15 mouse cellular contexts compared by ENCODE assay signal in genomic region chr1:60857351-60858220, GRCm38 (mm10). TPM values are rescaled to one million over a fixed set of nuclear protein-coding genes. Genes with fewer than 3 reads are reported as not detected.
DNase-seq lines count a peak whose midpoint lies in the region; ATAC-seq lines count a peak whose summit lies in the region.
"Had no signal": no experiment of that assay in that cellular context is flagged by ENCODE, and none has a peak within 500 bp of the region (broad histone marks: within the 10 kb centered on the region; RNA-seq: fewer than 3 reads in every experiment).

No protein-coding gene starts in this region.

- H3K4me2 ChIP-seq in midbrain, embryonic 11.5 days, result no peak overlapping the region
- H3K4me2 ChIP-seq in midbrain, embryonic 13.5 days (replicated peaks), result no peak overlapping the region
- H3K4me2 ChIP-seq: forebrain, embryonic 15.5 days; limb, embryonic 13.5 days had no signal

- peaks cover 2% of the 10 kb centered on the region for H3K4me1 ChIP-seq in midbrain, embryonic 11.5 days (ENCODE audit: control insufficient read depth, insufficient read depth, low read length)
- peaks cover 26% of the 10 kb centered on the region for H3K4me1 ChIP-seq in midbrain, embryonic 13.5 days (replicated peaks)
- peaks cover 18% of the 10 kb centered on the region for H3K4me1 ChIP-seq in brown adipose tissue, adult 24 weeks (ENCODE audit: control insufficient read depth, insufficient read depth, insufficient read length, low read length)

- peak; percentile 47 for DNase-seq in embryo, embryonic 10.5 days (ENCODE audit: low spot score)
- no peak for DNase-seq in embryo, embryonic 9.5 days (ENCODE audit: extremely low spot score)
- DNase-seq in midbrain, embryonic 11.5 days (ENCODE audit: low spot score, missing footprints), result peak; percentile 53
- peak; percentile 57 for DNase-seq in retina, embryonic 14.5 days (ENCODE audit: low spot score)
- no peak for DNase-seq in cerebellum, postnatal 25 days
- DNase-seq in ovary, adult 18-20 months (ENCODE audit: low spot score), result no peak
- DNase-seq: cerebellum, adult 2 months; right cerebral cortex, adult 18-20 months; thymus, postnatal 36 days had no signal

- H3K36me3 ChIP-seq in midbrain, embryonic 11.5 days (ENCODE audit: control insufficient read depth, insufficient read depth, low read length), result no peaks in the 10 kb centered on the region
- H3K36me3 ChIP-seq in midbrain, embryonic 13.5 days, result no peaks in the 10 kb centered on the region
- H3K36me3 ChIP-seq: forebrain, embryonic 15.5 days; limb, embryonic 13.5 days had no signal

- H3K27ac ChIP-seq in midbrain, embryonic 11.5 days (ENCODE audit: low read depth, low read length), result no peak overlapping the region
- no peak overlapping the region for H3K27ac ChIP-seq in midbrain, embryonic 13.5 days
- peak overlapping the region; percentile 11; the same call in 1 of the 2 replicates for H3K27ac ChIP-seq in brown adipose tissue, adult 24 weeks (replicated peaks; ENCODE audit: low read depth, low read length)
- H3K27ac ChIP-seq: forebrain, embryonic 15.5 days; limb, embryonic 13.5 days had no signal

- H3K9ac ChIP-seq in midbrain, embryonic 11.5 days (ENCODE audit: low read length), result no peak overlapping the region
- no peak overlapping the region for H3K9ac ChIP-seq in midbrain, embryonic 13.5 days (replicated peaks)
- H3K9ac ChIP-seq: forebrain, embryonic 15.5 days; limb, embryonic 13.5 days had no signal

- H3K27me3 ChIP-seq in midbrain, embryonic 11.5 days (ENCODE audit: control insufficient read depth, insufficient read depth, low read length), result no peaks in the 10 kb centered on the region
- 0 out of 2 replicates have a peak, but pooled peaks cover under 1% of the 10 kb centered on the region for H3K27me3 ChIP-seq in midbrain, embryonic 13.5 days
- H3K27me3 ChIP-seq: forebrain, embryonic 15.5 days; limb, embryonic 13.5 days had no signal

- WGBS in midbrain, embryonic 11.5 days, result 85% methylated on average over 12 of the region's 12 CpGs
- 89% methylated on average over 12 of the region's 12 CpGs for WGBS in midbrain, embryonic 13.5 days

- no peak overlapping the region for H3K4me3 ChIP-seq in midbrain, embryonic 11.5 days (ENCODE audit: low read depth, low read length)
- H3K4me3 ChIP-seq in midbrain, embryonic 13.5 days (replicated peaks), result no peak overlapping the region
- H3K4me3 ChIP-seq in brown adipose tissue, adult 24 weeks (ENCODE audit: insufficient read depth, low read depth, low read length), result no peak overlapping the region
- H3K4me3 ChIP-seq: forebrain, embryonic 15.5 days; limb, embryonic 13.5 days had no signal

- ATAC-seq in midbrain, embryonic 11.5 days (ENCODE audit: low FRiP score), result no peak
- ATAC-seq in midbrain, embryonic 13.5 days, result no peak
- ATAC-seq: forebrain, embryonic 15.5 days had no signal

- H3K9me3 ChIP-seq in midbrain, embryonic 11.5 days (ENCODE audit: control insufficient read depth, low read length), result no peaks in the 10 kb centered on the region
- H3K9me3 ChIP-seq in midbrain, embryonic 13.5 days, result no peaks in the 10 kb centered on the region
- H3K9me3 ChIP-seq: forebrain, embryonic 15.5 days; limb, embryonic 13.5 days had no signal

RNA-seq across cellular contexts. Expression of gene Ctla4, which starts 29.2 kb away (rescaled TPM):
- not detected in 2 replicates for polyA plus RNA-seq in midbrain, embryonic 11.5 days (2014; fragmentation: Nextera tagmentation; extraction: Ambion mirVana)
- not detected in 2 replicates for polyA plus RNA-seq in midbrain, embryonic 13.5 days (2015; fragmentation: Nextera tagmentation; extraction: Ambion mirVana)
- not detected in 2 replicates for polyA plus RNA-seq in brown adipose tissue, adult 24 weeks (2012; ENCODE audit: insufficient read depth, insufficient read length, missing spikeins)
- polyA plus RNA-seq: cerebellum, adult 2 months; forebrain, embryonic 15.5 days; kidney, embryonic 16.5 days; stomach, embryonic 14.5 days had no signal

Comparison
In these comparisons a context has a peak if more than half of its experiments do, and no peak if none do; other contexts are left out.
1. DNase-seq: peak in embryo, embryonic 10.5 days (single experiment), midbrain, embryonic 11.5 days (single experiment) and retina, embryonic 14.5 days (single experiment); none in embryo, embryonic 9.5 days (single experiment), cerebellum, postnatal 25 days (0 of 2) and ovary, adult 18-20 months (single experiment).